Mouse (Mus musculus): ENCODE measurements at regions not wholly inside any gene's neighbourhood (a gene's known extent, or its start where the extent isn't known, plus 50 kb on each side); places are given as distances from the start of the nearest gene placed in this dataset.

GRCm38 (mm10) chr3:144099444-144099843 is 105.6 kb downstream of the Lmo4 start:
- no peak overlapping the region for H3K4me2 ChIP-seq (ENCODE audit: low read length)
- no peak for DNase-seq (ENCODE audit: low spot score)
- 0 out of 2 replicates have a peak, but pooled peaks cover 7% of the 10 kb centered on the region for H3K4me1 ChIP-seq (replicated peaks; ENCODE audit: insufficient read depth, low read length)
- no peak for ATAC-seq (replicated peaks; ENCODE audit: low FRiP score, low read depth)
- TF ChIP-seq CTCF (IDR thresholded peaks at IDR 0.05; ENCODE audit: low read depth) = no peak
- no peak overlapping the region for H3K9ac ChIP-seq (ENCODE audit: low read depth, low read length)
- H3K4me3 ChIP-seq (replicated peaks; ENCODE audit: low read depth, low read length) = no peak overlapping the region
- no peaks in the 10 kb centered on the region for H3K27me3 ChIP-seq (ENCODE audit: insufficient read depth, low read length)
- H3K36me3 ChIP-seq (ENCODE audit: insufficient read depth, low read length) = no peaks in the 10 kb centered on the region
- H3K27ac ChIP-seq = no peak overlapping the region
- H3K9me3 ChIP-seq (replicated peaks; ENCODE audit: low read length) = no peaks in the 10 kb centered on the region
- 49% methylated on average over 2 of the region's 2 CpGs for WGBS

GRCm38 (mm10) chr3:144098762-144099161 is 106.3 kb downstream of the Lmo4 start:
- DNase-seq (ENCODE audit: low spot score) = peak; percentile 51
- 0 out of 2 replicates have a peak, but pooled peaks cover 7% of the 10 kb centered on the region for H3K4me1 ChIP-seq (replicated peaks; ENCODE audit: insufficient read depth, low read length)
- H3K36me3 ChIP-seq (ENCODE audit: insufficient read depth, low read length) = no peaks in the 10 kb centered on the region
- no peak overlapping the region; the same call in 1 of the 2 replicates for H3K4me2 ChIP-seq (ENCODE audit: low read length)
- ATAC-seq (replicated peaks; ENCODE audit: low FRiP score, low read depth) = no peak
- WGBS = 40% methylated on average over 8 of the region's 8 CpGs
- no peaks in the 10 kb centered on the region for H3K27me3 ChIP-seq (ENCODE audit: insufficient read depth, low read length)
- H3K9me3 ChIP-seq (replicated peaks; ENCODE audit: low read length) = no peaks in the 10 kb centered on the region
- no peak overlapping the region for H3K4me3 ChIP-seq (replicated peaks; ENCODE audit: low read depth, low read length)
- no peak overlapping the region for H3K27ac ChIP-seq
- no peak overlapping the region for H3K9ac ChIP-seq (ENCODE audit: low read depth, low read length)
- no peak for TF ChIP-seq CTCF (IDR thresholded peaks at IDR 0.05; ENCODE audit: low read depth)

- WGBS = 78% methylated on average over 1 of the region's 1 CpGs
- Histone ChIP-seq H3K9ac (ENCODE audit: low read depth, low read length) (no peak overlapping the region), H3K9me3 (replicated peaks; ENCODE audit: low read length) (no peaks in the 10 kb centered on the region), H3K27me3 (ENCODE audit: insufficient read depth, low read length) (no peaks in the 10 kb centered on the region), H3K4me1 (replicated peaks; ENCODE audit: insufficient read depth, low read length) (peaks cover 4% of the 10 kb centered on the region), H3K4me3 (replicated peaks; ENCODE audit: low read depth, low read length) (no peak overlapping the region), H3K4me2 (ENCODE audit: low read length) (no peak overlapping the region), H3K36me3 (ENCODE audit: insufficient read depth, low read length) (no peaks in the 10 kb centered on the region), H3K27ac (no peak overlapping the region)
- ATAC-seq (replicated peaks; ENCODE audit: low FRiP score, low read depth) (no peak), DNase-seq (ENCODE audit: low spot score) (no peak)
- TF ChIP-seq CTCF (IDR thresholded peaks at IDR 0.05; ENCODE audit: low read depth) = no peak
Observed at GRCm38 (mm10) chr3:144091231-144091630, 113.8 kb downstream of the Lmo4 start.

- 20% methylated on average over 8 of the region's 8 CpGs for WGBS
- H3K4me3 ChIP-seq (replicated peaks; ENCODE audit: low read depth, low read length) = no peak overlapping the region
- no peak overlapping the region for H3K9ac ChIP-seq (ENCODE audit: low read depth, low read length)
- no peaks in the 10 kb centered on the region for H3K36me3 ChIP-seq (ENCODE audit: insufficient read depth, low read length)
- ATAC-seq (replicated peaks; ENCODE audit: low FRiP score, low read depth) = peak; percentile 83
- H3K4me2 ChIP-seq (ENCODE audit: low read length) = no peak overlapping the region
- no peak for TF ChIP-seq CTCF (IDR thresholded peaks at IDR 0.05; ENCODE audit: low read depth)
- no peaks in the 10 kb centered on the region for H3K9me3 ChIP-seq (replicated peaks; ENCODE audit: low read length)
- no peaks in the 10 kb centered on the region for H3K27me3 ChIP-seq (ENCODE audit: insufficient read depth, low read length)
- peak overlapping the region; percentile 13; the same call in 1 of the 2 replicates for H3K27ac ChIP-seq
- H3K4me1 ChIP-seq (replicated peaks; ENCODE audit: insufficient read depth, low read length) = peaks cover 4% of the 10 kb centered on the region
- DNase-seq (ENCODE audit: low spot score) = peak; percentile 83
Observed at GRCm38 (mm10) chr3:144089790-144090256, 115.2 kb downstream of the Lmo4 start.

GRCm38 (mm10) chr3:144088261-144088884 is 116.6 kb downstream of the Lmo4 start:
- no peaks in the 10 kb centered on the region for H3K36me3 ChIP-seq (ENCODE audit: insufficient read depth, low read length)
- no peak overlapping the region for H3K27ac ChIP-seq
- WGBS = 74% methylated on average over 18 of the region's 18 CpGs
- no peaks in the 10 kb centered on the region for H3K9me3 ChIP-seq (replicated peaks; ENCODE audit: low read length)
- H3K4me2 ChIP-seq (ENCODE audit: low read length) = no peak overlapping the region
- DNase-seq (ENCODE audit: low spot score) (no peak), ATAC-seq (replicated peaks; ENCODE audit: low FRiP score, low read depth) (no peak)
- TF ChIP-seq CTCF (IDR thresholded peaks at IDR 0.05; ENCODE audit: low read depth) = no peak
- H3K9ac ChIP-seq (ENCODE audit: low read depth, low read length) = no peak overlapping the region
- no peak overlapping the region for H3K4me3 ChIP-seq (replicated peaks; ENCODE audit: low read depth, low read length)
- H3K4me1 ChIP-seq (replicated peaks; ENCODE audit: insufficient read depth, low read length) = peaks cover 4% of the 10 kb centered on the region
- H3K27me3 ChIP-seq (ENCODE audit: insufficient read depth, low read length) = no peaks in the 10 kb centered on the region

GRCm38 (mm10) chr3:144087771-144088170 is 117.2 kb downstream of the Lmo4 start:
- Histone ChIP-seq H3K9ac (ENCODE audit: low read depth, low read length) (no peak overlapping the region), H3K27ac (no peak overlapping the region), H3K27me3 (ENCODE audit: insufficient read depth, low read length) (no peaks in the 10 kb centered on the region), H3K4me2 (ENCODE audit: low read length) (no peak overlapping the region), H3K4me1 (replicated peaks; ENCODE audit: insufficient read depth, low read length) (peaks cover 4% of the 10 kb centered on the region), H3K4me3 (replicated peaks; ENCODE audit: low read depth, low read length) (no peak overlapping the region), H3K9me3 (replicated peaks; ENCODE audit: low read length) (no peaks in the 10 kb centered on the region), H3K36me3 (ENCODE audit: insufficient read depth, low read length) (no peaks in the 10 kb centered on the region)
- 64% methylated on average over 7 of the region's 7 CpGs for WGBS
- no peak for DNase-seq (ENCODE audit: low spot score)
- no peak for TF ChIP-seq CTCF (IDR thresholded peaks at IDR 0.05; ENCODE audit: low read depth)
- ATAC-seq (replicated peaks; ENCODE audit: low FRiP score, low read depth) = no peak

- H3K9me3 ChIP-seq (replicated peaks; ENCODE audit: low read length) = no peaks in the 10 kb centered on the region
- ATAC-seq (replicated peaks; ENCODE audit: low FRiP score, low read depth) (no peak), DNase-seq (ENCODE audit: low spot score) (no peak)
- TF ChIP-seq CTCF (IDR thresholded peaks at IDR 0.05; ENCODE audit: low read depth) = no peak
- H3K9ac ChIP-seq (ENCODE audit: low read depth, low read length) = no peak overlapping the region
- H3K4me2 ChIP-seq (ENCODE audit: low read length) = no peak overlapping the region
- no peak overlapping the region for H3K27ac ChIP-seq
- H3K4me3 ChIP-seq (replicated peaks; ENCODE audit: low read depth, low read length) = no peak overlapping the region
- H3K36me3 ChIP-seq (ENCODE audit: insufficient read depth, low read length) = no peaks in the 10 kb centered on the region
- peaks cover 4% of the 10 kb centered on the region for H3K4me1 ChIP-seq (replicated peaks; ENCODE audit: insufficient read depth, low read length)
- WGBS = 60% methylated on average over 3 of the region's 3 CpGs
- H3K27me3 ChIP-seq (ENCODE audit: insufficient read depth, low read length) = no peaks in the 10 kb centered on the region
Observed at GRCm38 (mm10) chr3:144086176-144086575, 118.8 kb downstream of the Lmo4 start.
